Mouse (Mus musculus) hindbrain, embryonic 16.5 days (tissue): ENCODE results near the gene Vmn2r49. TPM values are rescaled to one million over a fixed set of nuclear protein-coding genes. Genes with fewer than 3 reads are reported as not detected.
"Not testable (repeated sequence)": the region's sequence is repeated elsewhere in the genome, so short reads cannot be mapped to it uniquely, and the experiment has no call there.

ENCODE experiments used
- ATAC-seq: fragments of 200-750 bp; cut with Nextera tagmentation; 2 replicates; pipeline ENCODE4 v1.8.0; 2017; ENCODE audit warnings: moderate TSS enrichment, moderate library complexity
- H3K27ac ChIP-seq: fragments of 300-500 bp; sonication (generic); 2 replicates; pipeline ENCODE4 v1.5.1; 2014; ENCODE audit warnings: low read depth, mild to moderate bottlenecking, control low read depth, low read length, moderate library complexity
- H3K27me3 ChIP-seq: fragments of 300-500 bp; sonication (generic); replicated peaks from 2 replicates; pipeline ENCODE4 v1.6.1; 2014; ENCODE audit warnings: low read length; ENCODE audit not compliant: control insufficient read depth, insufficient read depth
- H3K36me3 ChIP-seq: fragments of 300-500 bp; sonication (generic); 2 replicates; pipeline ENCODE4 v1.6.1; 2014; ENCODE audit warnings: mild to moderate bottlenecking, low read length, moderate library complexity, mixed read lengths; ENCODE audit not compliant: control insufficient read depth, insufficient read depth
- H3K4me1 ChIP-seq: fragments of 300-500 bp; sonication (generic); 2 replicates; pipeline ENCODE4 v1.6.1; 2014; ENCODE audit warnings: low read depth, low read length; ENCODE audit not compliant: control insufficient read depth, insufficient read depth
- H3K4me2 ChIP-seq: fragments of 300-500 bp; sonication (generic); 2 replicates; pipeline ENCODE4 v1.6.1; 2014; ENCODE audit warnings: mild to moderate bottlenecking, low read length, control low read depth, moderate library complexity
- H3K4me3 ChIP-seq: fragments of 300-500 bp; sonication (generic); 2 replicates; pipeline ENCODE4 v1.5.1; 2014; ENCODE audit warnings: mild to moderate bottlenecking, low read length, control low read depth, moderate library complexity
- H3K9ac ChIP-seq: fragments of 300-500 bp; sonication (generic); 2 replicates; pipeline ENCODE4 v1.6.1; 2014; ENCODE audit warnings: low read depth, mild to moderate bottlenecking, control low read depth, low read length, moderate library complexity
- H3K9me3 ChIP-seq: fragments of 300-500 bp; sonication (generic); 2 replicates; pipeline ENCODE4 v1.6.1; 2014; ENCODE audit warnings: mild to moderate bottlenecking, low read length, moderate library complexity; ENCODE audit not compliant: control insufficient read depth
- WGBS: fragments of 180-500 bp; shearing (Covaris S2); extraction: QIAGEN DNeasy Blood & Tissue Kit; methylation state at CpG from one replicate; pipeline ENCODE4 v1.1.7; 2014; 5-methylcytosine and 5-hydroxymethylcytosine counted together
- polyA plus RNA-seq: library from polyadenylated mRNA; unstranded; fragments of >200 nt; fragmentation: Nextera tagmentation; extraction: Ambion mirVana; gene quantifications from 2 replicates; pipeline ENCODE4 v1.2.1, GENCODE M21; 2015

The Vmn2r49 gene
- not detected in 2 replicates for polyA plus RNA-seq

DNA sequence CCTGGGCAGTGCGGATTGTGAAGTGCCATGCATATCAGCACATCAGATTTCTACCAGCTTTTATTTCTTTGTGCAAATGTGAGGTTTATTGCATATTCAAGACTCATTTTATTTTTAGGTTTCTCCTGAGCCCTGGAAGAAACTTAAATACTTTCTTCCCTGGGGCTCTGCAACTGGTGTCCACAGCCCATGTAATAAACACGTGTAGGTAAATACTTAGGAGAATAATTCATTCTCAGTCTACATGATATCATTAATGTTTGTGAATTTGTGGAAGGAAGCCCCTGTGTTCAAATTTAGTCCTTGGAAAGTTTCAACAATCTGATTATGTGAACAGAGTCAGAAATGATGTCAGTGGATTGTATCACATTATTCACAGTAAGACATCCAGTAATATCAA, at the start of gene Vmn2r49:
Vmn2r49 (minus strand) TSS at position 101 of the 400 bp plus-strand sequence.
- not testable (repeated sequence) for H3K4me1 ChIP-seq, ATAC-seq
- no CpG with 5 or more reads among the region's 2 CpGs for WGBS

DNA sequence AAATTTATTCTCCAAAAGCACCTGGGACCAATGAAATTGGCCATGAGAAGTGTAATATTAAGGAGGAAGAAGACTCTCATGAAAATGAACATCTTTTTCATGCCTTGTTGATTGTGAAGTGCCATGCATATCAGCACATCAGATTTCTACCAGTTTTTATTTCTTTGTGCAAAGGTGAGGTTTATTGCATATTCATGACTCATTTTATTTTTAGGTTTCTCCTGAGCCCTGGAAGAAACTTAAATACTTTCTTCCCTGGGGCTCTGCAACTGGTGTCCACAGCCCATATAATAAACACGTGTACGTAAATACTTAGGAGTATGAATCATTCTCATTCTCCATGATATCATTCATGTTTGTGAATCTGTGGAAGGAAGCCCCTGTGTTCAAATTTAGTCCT, 38.6 kb downstream of the Vmn2r49 start, which contains the start of gene Vmn2r48:
Vmn2r48 (minus strand) TSS at position 101 of the 400 bp plus-strand sequence.
- H3K27me3 ChIP-seq, ATAC-seq, H3K4me2 ChIP-seq, H3K4me1 ChIP-seq, H3K9ac ChIP-seq, H3K9me3 ChIP-seq, H3K36me3 ChIP-seq, H3K4me3 ChIP-seq, H3K27ac ChIP-seq: not testable (repeated sequence)
- WGBS, result 81% methylated on average over 2 of the region's 2 CpGs

More for the DNA sequence above, at the start of gene Vmn2r49:
- H3K9ac ChIP-seq, H3K27me3 ChIP-seq, H3K36me3 ChIP-seq, H3K4me3 ChIP-seq, H3K27ac ChIP-seq, H3K4me2 ChIP-seq, H3K9me3 ChIP-seq: not testable (repeated sequence)

Other genes with a start within 250 kb of the Vmn2r49 start
- not detected in 2 replicates for gene Vmn2r46, start 221.7 kb downstream of the Vmn2r49 start, polyA plus RNA-seq
- not detected in 2 replicates for gene Vmn2r47, start 150.9 kb downstream of the Vmn2r49 start, polyA plus RNA-seq
- gene Vmn2r48, start 38.7 kb downstream of the Vmn2r49 start, polyA plus RNA-seq, result not detected in 2 replicates
- gene Vmn2r50, start 61.0 kb upstream of the Vmn2r49 start, polyA plus RNA-seq, result not detected in 2 replicates
- not detected in 2 replicates for gene Vmn2r51, start 113.5 kb upstream of the Vmn2r49 start, polyA plus RNA-seq
- not detected in 2 replicates for gene Vmn2r52, start 184.3 kb upstream of the Vmn2r49 start, polyA plus RNA-seq